Mouse (Mus musculus) adrenal gland, adult (tissue): ENCODE results near the gene 1810043G02Rik.
"Not testable (repeated sequence)": the region's sequence is repeated elsewhere in the genome, so short reads cannot be mapped to it uniquely, and the experiment has no call there.

ENCODE experiments used
- DNase-seq, 2 experiments: peaks; one replicate each; pipeline ENCODE4 v3.0.0; 2022 to 2023; ENCODE audit warnings: low spot score in 1 of 2; ENCODE audit not compliant: inconsistent age in 2 of 2

The 1810043G02Rik gene

DNA sequence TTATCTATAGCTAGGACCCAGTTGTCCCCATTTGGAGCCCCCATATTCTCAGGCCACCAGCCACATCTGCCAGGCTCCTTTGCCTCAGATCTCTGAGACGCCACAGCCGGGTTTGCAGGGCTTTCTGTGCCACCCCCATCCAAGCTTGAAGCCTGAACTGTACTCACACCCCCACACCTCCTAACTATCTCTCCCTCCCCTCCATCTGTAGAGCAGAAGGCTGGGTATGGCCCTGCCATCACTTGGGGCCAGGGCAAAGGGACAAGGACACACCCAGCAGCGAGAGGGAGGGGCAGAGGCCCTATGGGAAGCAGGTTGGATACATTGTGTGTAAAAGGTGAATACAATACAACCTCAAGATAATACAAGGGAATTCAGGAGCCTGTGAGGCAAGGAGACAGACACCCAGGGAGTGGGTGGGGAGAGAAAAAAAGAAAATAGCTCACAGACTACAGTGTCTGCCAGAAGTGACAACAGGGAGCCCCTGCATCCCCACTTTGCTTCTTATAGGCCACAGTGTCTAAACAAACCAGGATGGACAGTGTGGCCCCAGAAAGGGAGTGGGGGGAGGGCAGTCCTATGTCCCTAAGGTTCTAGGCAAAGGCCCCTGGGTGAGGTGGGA, 26.3 kb downstream of the 1810043G02Rik start:
- no peak for DNase-seq

DNA sequence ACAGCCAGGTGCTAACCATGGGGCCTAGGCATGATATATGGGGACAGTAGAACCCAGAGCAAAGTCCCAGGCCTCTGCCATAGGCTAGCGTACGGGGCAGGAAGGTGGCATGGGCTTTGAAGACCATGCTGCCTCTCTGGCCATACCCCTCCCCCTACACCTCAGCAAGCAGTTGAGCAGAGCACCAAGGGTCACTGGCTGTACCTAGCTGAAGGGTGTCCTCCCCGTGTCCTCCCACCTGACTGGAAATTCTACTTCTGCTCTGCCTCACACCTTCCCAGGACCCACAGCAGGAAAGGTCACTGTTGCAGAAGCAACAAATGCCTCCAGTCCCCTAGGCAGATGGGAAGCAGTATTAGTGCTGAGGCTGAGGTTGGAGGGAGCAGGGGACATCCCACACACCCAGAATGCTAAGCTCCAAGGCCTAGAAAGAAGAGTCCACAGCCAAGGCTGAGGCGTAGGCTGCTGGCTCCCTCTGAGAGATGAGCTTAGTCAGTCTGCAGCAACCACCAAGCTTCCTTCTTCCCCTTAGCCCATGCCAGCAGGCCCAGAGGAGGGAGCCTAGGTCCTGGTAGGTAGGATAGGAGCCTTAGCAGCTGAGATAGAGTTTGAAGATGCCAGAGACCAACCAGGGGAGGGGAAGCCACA, 27.6 kb downstream of the 1810043G02Rik start:
- no peak for DNase-seq

DNA sequence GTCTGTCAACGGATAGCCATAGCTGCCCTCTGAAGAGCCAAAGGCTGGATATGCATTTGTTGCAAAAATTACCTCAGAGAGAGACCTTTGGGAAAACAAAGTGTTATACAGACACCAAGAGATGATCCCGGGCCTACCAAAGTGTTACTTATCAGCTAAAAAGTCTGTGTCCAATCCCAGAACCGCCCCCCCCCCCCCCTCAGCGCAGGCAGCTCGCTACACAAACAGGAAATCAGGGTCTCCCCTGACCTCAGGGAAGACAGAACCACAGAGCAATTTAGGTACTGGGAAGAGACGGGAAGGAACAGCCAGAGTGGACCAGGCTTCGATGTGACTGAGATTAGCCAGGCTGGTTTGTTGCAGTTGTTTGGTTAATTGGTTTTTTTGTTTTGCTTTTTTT, 28.9 kb downstream of the 1810043G02Rik start:
- DNase-seq, result no peak

GRCm38 (mm10) chr10:78008169-78008568, 29.8 kb downstream of the 1810043G02Rik start:
- peak in 1 of 2 experiments; percentile 43 for DNase-seq

GRCm38 (mm10) chr10:78009184-78009944, 31.0 kb downstream of the 1810043G02Rik start:
- peak; percentile 97 to 99 for DNase-seq

GRCm38 (mm10) chr10:78009945-78010293, 31.6 kb downstream of the 1810043G02Rik start, which contains the start of gene Pfkl:
Gene Pfkl, minus strand, starts transcription at chr10:78010083.
- no peak for DNase-seq

DNA sequence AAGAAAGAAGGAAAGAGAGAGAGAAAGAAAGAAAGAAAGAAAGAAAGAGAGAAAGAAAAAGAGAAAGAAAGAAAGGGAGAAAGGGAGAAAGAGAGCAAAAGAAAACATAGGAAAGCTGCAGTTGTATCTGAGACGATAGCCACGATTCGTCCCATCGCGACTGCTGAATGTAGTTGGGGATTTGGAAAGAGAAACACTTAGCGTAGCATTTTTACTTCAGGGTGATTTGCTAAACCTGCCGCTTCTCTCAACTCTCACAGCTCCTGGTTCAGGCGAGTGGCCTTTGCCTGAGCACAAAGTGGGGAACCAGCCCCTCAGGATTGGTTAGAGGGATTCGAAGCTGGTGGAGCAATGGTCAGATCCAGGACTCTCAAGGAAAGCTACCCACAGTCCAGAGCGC, 32.0 kb downstream of the 1810043G02Rik start:
- DNase-seq, result no peak

DNA sequence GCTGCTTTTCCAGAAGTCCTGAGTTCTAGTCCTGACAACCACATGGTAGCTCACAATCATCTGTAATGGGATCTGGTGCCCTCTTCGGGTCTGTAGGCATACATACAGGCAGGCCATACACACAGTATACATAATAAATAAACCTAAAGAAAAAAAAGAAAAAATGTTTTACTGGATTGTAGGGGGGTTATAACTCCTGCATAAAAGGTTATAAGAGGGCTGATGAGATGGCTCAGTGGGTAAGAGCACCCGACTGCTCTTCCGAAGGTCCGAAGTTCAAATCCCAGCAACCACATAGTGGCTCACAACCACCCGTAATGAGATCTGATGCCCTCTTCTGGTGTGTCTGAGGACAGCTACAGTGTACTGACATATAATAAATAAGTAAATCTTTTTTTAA, 32.8 kb downstream of the 1810043G02Rik start:
- DNase-seq, result not testable (repeated sequence)

- DNase-seq, result peak in 1 of 2 experiments; percentile 64
Measured at GRCm38 (mm10) chr10:78012661-78013495, 34.6 kb downstream of the 1810043G02Rik start.

GRCm38 (mm10) chr10:78015489-78015888, 37.2 kb downstream of the 1810043G02Rik start:
- DNase-seq, result peak in 1 of 2 experiments; percentile 76

GRCm38 (mm10) chr10:78016366-78016765, 38.0 kb downstream of the 1810043G02Rik start:
- peak in 1 of 2 experiments; percentile 42 for DNase-seq

GRCm38 (mm10) chr10:78018797-78019203, 40.5 kb downstream of the 1810043G02Rik start:
- DNase-seq, result peak; percentile 79 to 93

- DNase-seq, result no peak
Measured at GRCm38 (mm10) chr10:78019291-78019690, 41.0 kb downstream of the 1810043G02Rik start.

DNA sequence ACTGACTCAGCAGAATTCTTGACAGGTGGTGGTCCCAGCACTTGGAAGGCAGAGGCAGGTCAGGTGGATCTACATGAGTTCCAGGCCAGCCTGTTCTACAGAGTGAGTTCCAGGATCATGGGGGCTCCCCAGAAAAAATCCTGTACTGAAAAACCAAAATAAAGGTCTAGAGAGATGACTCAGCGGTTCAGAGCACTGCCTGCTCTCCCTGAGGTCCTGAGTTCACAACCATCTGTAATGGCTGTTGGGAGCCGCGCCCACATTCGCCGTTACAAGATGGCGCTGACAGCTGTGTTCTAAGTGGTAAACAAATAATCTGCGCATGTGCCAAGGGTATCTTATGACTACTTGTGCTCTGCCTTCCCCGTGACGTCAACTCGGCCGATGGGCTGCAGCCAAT, 41.7 kb downstream of the 1810043G02Rik start:
- peak in 1 of 2 experiments; percentile 57 for DNase-seq

DNA sequence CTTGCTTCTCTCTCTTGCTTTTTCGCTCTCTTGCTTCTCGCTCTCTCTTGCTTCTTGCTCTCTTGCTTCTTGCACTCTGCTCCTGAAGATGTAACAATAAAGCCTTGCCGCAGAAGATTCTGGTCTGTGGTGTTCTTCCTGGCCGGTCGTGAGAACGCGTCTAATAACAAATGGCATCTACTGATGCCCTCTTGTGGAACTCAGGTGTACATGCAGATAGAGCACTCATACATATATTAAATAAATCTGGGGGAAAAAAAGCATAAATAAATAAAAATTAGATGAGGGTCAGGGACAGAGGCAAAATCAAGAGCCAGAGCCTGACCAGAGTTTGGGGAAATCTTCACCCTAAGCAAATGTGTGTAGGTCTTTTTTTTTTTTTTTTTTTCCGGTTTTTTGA, 47.1 kb downstream of the 1810043G02Rik start:
- DNase-seq, result not testable (repeated sequence)

DNA sequence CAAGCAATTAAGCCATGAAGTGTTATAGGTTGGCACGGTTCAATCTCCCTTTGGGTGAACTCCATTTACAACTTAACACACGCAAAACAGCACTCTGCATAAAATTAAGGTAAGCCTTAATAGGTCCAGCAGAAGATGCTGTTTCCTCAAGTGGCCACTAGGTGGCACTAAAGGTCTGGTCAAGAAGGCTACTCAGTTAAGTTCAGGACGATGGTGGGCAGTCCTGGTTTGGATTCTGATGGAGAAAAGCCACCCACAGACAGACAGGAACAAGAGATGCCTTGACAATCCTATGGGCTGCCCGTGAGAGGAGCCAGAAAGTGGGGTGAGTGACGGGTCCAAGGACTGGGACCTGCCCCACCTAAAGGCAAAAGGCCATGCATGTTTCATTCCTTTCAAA, 49.8 kb downstream of the 1810043G02Rik start:
- peak; percentile 62 to 88 for DNase-seq

DNA sequence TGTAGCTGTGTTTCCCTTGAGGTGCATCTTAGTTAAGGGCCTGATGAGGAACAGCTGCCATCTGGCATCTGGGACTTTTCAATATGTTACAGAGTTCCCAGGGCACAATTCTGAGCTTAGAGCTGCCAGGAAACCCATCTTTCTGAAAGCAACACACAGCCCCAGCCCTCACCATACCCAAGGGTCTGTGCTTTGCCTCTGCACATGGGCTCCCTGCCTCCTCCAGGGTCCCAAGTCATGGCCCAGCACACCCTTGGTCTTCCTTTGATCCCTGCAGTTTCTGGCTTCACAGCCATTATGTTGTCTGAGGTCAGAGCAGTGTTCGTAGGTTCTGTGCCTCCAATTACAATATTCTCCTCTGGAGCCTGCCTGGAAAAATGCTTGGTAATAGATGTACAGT, 50.8 kb downstream of the 1810043G02Rik start:
- DNase-seq, result no peak

DNA sequence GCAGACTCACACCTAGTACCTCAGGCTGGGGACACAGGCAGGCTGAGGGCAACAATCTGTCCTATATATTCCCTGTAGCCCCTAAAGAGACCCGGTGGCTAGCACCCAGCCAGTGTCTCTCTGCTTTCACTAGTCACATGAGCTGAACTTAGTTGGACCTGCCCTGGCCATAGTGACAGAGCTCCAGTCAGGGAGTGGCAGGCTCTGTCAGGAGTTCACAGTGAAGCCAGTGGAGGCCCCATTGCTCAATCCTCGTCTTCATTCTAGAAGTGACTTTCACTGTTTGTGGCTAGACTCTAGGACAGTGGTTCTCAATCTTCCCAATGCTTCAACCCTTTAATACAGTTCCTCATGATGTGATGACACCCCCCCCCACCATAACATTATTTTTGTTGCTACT, 53.7 kb downstream of the 1810043G02Rik start:
- no peak for DNase-seq
